ENCODE assay signal across 12 mouse cellular contexts in the genomic region with DNA sequence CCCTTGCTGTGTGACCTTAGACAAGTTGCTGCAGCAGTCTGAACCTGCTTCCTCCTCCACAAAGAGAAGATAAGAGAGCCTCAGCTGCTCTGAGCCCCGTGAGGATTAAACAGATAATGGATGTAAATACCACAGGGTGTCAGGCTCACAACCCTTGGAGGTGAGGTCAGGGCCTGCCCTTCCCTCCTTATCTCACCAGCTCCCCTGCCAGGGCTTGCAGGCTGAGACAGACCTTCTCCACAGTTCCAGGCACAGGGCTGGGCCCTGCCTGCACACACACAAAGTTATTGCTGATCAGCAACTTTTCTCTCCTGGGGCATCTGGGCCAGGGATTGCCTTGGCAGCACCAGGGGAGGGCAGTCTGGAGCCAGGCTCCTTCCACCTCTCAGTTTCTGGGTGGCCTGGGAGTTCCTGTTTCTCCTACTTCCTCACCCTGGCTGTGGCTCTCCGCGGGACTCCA. TPM values are rescaled to one million over a fixed set of nuclear protein-coding genes. Genes with fewer than 3 reads are reported as not detected.
DNase-seq lines count a peak whose midpoint lies in the region; ATAC-seq and TF ChIP-seq lines count a peak whose summit lies in the region.
"Had no signal": no experiment of that assay in that cellular context is flagged by ENCODE, and none has a peak within 500 bp of the region (broad histone marks: within the 10 kb centered on the region; RNA-seq: fewer than 3 reads in every experiment).

No protein-coding gene starts in this region.

- no peak for TF ChIP-seq CTCF in kidney, adult 2 months (conservative IDR thresholded peaks at IDR 0.05; ENCODE audit: insufficient read depth, insufficient read length, low read depth, low read length)
- peak in 2 of 3 experiments; percentile 26 to 35; a peak in 2 of 6 replicates for TF ChIP-seq CTCF in MEL (IDR thresholded peaks at IDR 0.05 in 2 of 3, conservative IDR thresholded peaks at IDR 0.05 in 1 of 3; ENCODE audit: control insufficient read depth in 1 of 3, insufficient read depth in 1 of 3, low read depth in 2 of 3, low read length in 3 of 3, poor library complexity in 1 of 3, severe bottlenecking in 1 of 3)
- TF ChIP-seq CTCF in heart, postnatal 0 days (IDR thresholded peaks at IDR 0.05; ENCODE audit: low read depth), result peak; percentile 18; the same call in 1 of the 2 replicates

- no peaks in the 10 kb centered on the region for H3K36me3 ChIP-seq in kidney, adult 2 months (ENCODE audit: control insufficient read depth, insufficient read depth, low read length)
- peaks cover 0 to 9% of the 10 kb centered on the region in 2 experiments; a peak in 2 of 4 replicates for H3K36me3 ChIP-seq in MEL (ENCODE audit: control insufficient read depth in 1 of 2, insufficient read depth in 2 of 2, low read length in 2 of 2)
- H3K36me3 ChIP-seq in heart, postnatal 0 days (replicated peaks; ENCODE audit: control insufficient read depth, insufficient read depth, low read length), result no peaks in the 10 kb centered on the region
- no peaks in the 10 kb centered on the region for H3K36me3 ChIP-seq in midbrain, embryonic 16.5 days (ENCODE audit: control insufficient read depth, insufficient read depth, low read length)
- H3K36me3 ChIP-seq: embryonic facial prominence, embryonic 13.5 days; limb, embryonic 12.5 days had no signal

- H3K79me2 ChIP-seq in MEL (ENCODE audit: control insufficient read depth, insufficient read depth, low read length, poor library complexity), result no peaks in the 10 kb centered on the region

- 0 out of 2 replicates have a peak, but pooled peaks have one; percentile 10 for ATAC-seq in heart, postnatal 0 days (ENCODE audit: insufficient read depth, low read depth)
- no peak for ATAC-seq in midbrain, embryonic 16.5 days

- H3K9ac ChIP-seq in MEL (ENCODE audit: control insufficient read depth, low read depth, low read length, poor library complexity, severe bottlenecking), result no peak overlapping the region
- no peak overlapping the region for H3K9ac ChIP-seq in heart, postnatal 0 days (replicated peaks; ENCODE audit: low read depth, low read length)
- H3K9ac ChIP-seq in midbrain, embryonic 16.5 days (ENCODE audit: low read depth, low read length), result no peak overlapping the region
- H3K9ac ChIP-seq: embryonic facial prominence, embryonic 13.5 days; limb, embryonic 12.5 days had no signal

- peak; percentile 66 to 81 for TF ChIP-seq EP300 in MEL (IDR thresholded peaks at IDR 0.05; ENCODE audit: low read depth in 1 of 2, low read length in 2 of 2)
- TF ChIP-seq EP300 in heart, postnatal 0 days (IDR thresholded peaks at IDR 0.05; ENCODE audit: low read depth), result no peak

- TF ChIP-seq POLR2A in kidney, adult 2 months (IDR thresholded peaks at IDR 0.05; ENCODE audit: low read depth, low read length), result no peak
- no peak for TF ChIP-seq POLR2A in MEL (IDR thresholded peaks at IDR 0.05; ENCODE audit: control insufficient read depth in 1 of 2, insufficient read depth in 1 of 2, low read depth in 1 of 2, low read length in 2 of 2, poor library complexity in 1 of 2)

- peak; percentile 20 for DNase-seq in kidney, adult 2 months
- DNase-seq in kidney, adult 11 months, result no peak
- DNase-seq in MEL (ENCODE audit: low read depth, low spot score), result peak; percentile 78
- DNase-seq in heart, postnatal 0 days (ENCODE audit: low spot score), result no peak
- peak; percentile 13 to 30 for DNase-seq in lung, postnatal 4 days
- no peak for DNase-seq in cerebellum, adult 11-12 months
- no peak for DNase-seq in right cerebral cortex, adult 2 months (ENCODE audit: low spot score in 2 of 2)
- DNase-seq: thymus, adult 2 months had no signal

- TF ChIP-seq RAD21 in MEL (IDR thresholded peaks at IDR 0.05; ENCODE audit: low read depth, low read length), result peak; percentile 15

- H3K9me3 ChIP-seq in MEL (replicated peaks; ENCODE audit: insufficient read depth, low read length), result no peaks in the 10 kb centered on the region
- H3K9me3 ChIP-seq in heart, postnatal 0 days (replicated peaks; ENCODE audit: control insufficient read depth, low read length), result no peaks in the 10 kb centered on the region
- H3K9me3 ChIP-seq in midbrain, embryonic 16.5 days (replicated peaks; ENCODE audit: control insufficient read depth, low read length, poor library complexity, severe bottlenecking), result no peaks in the 10 kb centered on the region
- H3K9me3 ChIP-seq: embryonic facial prominence, embryonic 13.5 days; limb, embryonic 12.5 days had no signal

- no peaks in the 10 kb centered on the region for H3K4me1 ChIP-seq in kidney, adult 2 months (ENCODE audit: control insufficient read depth, insufficient read depth, low read length)
- H3K4me1 ChIP-seq in MEL (ENCODE audit: control insufficient read depth in 1 of 2, insufficient read depth in 2 of 2, low read length in 2 of 2), result peaks cover 0 to 13% of the 10 kb centered on the region in 2 experiments; a peak in 1 of 4 replicates
- peaks cover 24% of the 10 kb centered on the region for H3K4me1 ChIP-seq in heart, postnatal 0 days (ENCODE audit: control insufficient read depth, insufficient read depth)
- peaks cover 2% of the 10 kb centered on the region; the same call in 1 of the 2 replicates for H3K4me1 ChIP-seq in midbrain, embryonic 16.5 days (ENCODE audit: control insufficient read depth, insufficient read depth, low read length)

- H3K27ac ChIP-seq in kidney, adult 2 months (ENCODE audit: insufficient read depth, low read depth, low read length), result no peak overlapping the region
- H3K27ac ChIP-seq in MEL (ENCODE audit: control insufficient read depth, low read depth, low read length), result no peak overlapping the region
- H3K27ac ChIP-seq in heart, postnatal 0 days (ENCODE audit: low read depth), result no peak overlapping the region
- no peak overlapping the region for H3K27ac ChIP-seq in midbrain, embryonic 16.5 days (ENCODE audit: low read length)
- H3K27ac ChIP-seq: embryonic facial prominence, embryonic 13.5 days; limb, embryonic 12.5 days had no signal

- no peaks in the 10 kb centered on the region for H3K27me3 ChIP-seq in kidney, adult 2 months (replicated peaks; ENCODE audit: control insufficient read depth, insufficient read depth, low read length)
- H3K27me3 ChIP-seq in MEL (ENCODE audit: control insufficient read depth in 1 of 2, insufficient read depth in 2 of 2, low read length in 2 of 2), result no peaks in the 10 kb centered on the region
- H3K27me3 ChIP-seq in heart, postnatal 0 days (ENCODE audit: control insufficient read depth, insufficient read depth, low read length), result peaks cover 3% of the 10 kb centered on the region; the same call in 1 of the 2 replicates
- no peaks in the 10 kb centered on the region; the same call in 1 of the 2 replicates for H3K27me3 ChIP-seq in midbrain, embryonic 16.5 days (ENCODE audit: control insufficient read depth, insufficient read depth, low read depth, low read length)

- no peak overlapping the region for H3K4me2 ChIP-seq in heart, postnatal 0 days (ENCODE audit: low read depth, low read length)
- H3K4me2 ChIP-seq in midbrain, embryonic 16.5 days (ENCODE audit: low read length), result no peak overlapping the region
- H3K4me2 ChIP-seq: embryonic facial prominence, embryonic 13.5 days; limb, embryonic 12.5 days had no signal

- no peak overlapping the region for H3K4me3 ChIP-seq in kidney, adult 2 months (ENCODE audit: insufficient read depth, low read depth, low read length)
- no peak overlapping the region; a peak in 1 of 4 replicates for H3K4me3 ChIP-seq in MEL (ENCODE audit: control insufficient read depth in 1 of 2, insufficient read depth in 1 of 2, low read depth in 2 of 2, low read length in 2 of 2)
- no peak overlapping the region for H3K4me3 ChIP-seq in heart, postnatal 0 days (ENCODE audit: low read depth, low read length)
- H3K4me3 ChIP-seq in midbrain, embryonic 16.5 days (ENCODE audit: low read depth, low read length), result no peak overlapping the region
- H3K4me3 ChIP-seq: embryonic facial prominence, embryonic 13.5 days; limb, embryonic 12.5 days had no signal

- 33% methylated on average over 3 of the region's 3 CpGs for WGBS in kidney, adult 2 months
- WGBS in heart, postnatal 0 days, result 22% methylated on average over 3 of the region's 3 CpGs
- WGBS in midbrain, embryonic 16.5 days, result 12% methylated on average over 3 of the region's 3 CpGs

RNA-seq across cellular contexts. Expression of a gene that starts 11.6 kb away (rescaled TPM):
- 0.02 and 0.04 TPM in 2 replicates for polyA plus RNA-seq in kidney, adult 2 months (2012; rRNA removed)
- total RNA-seq in MEL (2012; rRNA removed), result not detected in 2 replicates
- not detected for polyA plus RNA-seq in MEL (2012; ENCODE audit: insufficient read depth in 1 of 2, insufficient read length in 2 of 2, low read depth in 1 of 2, low replicate concordance in 2 of 2, missing spikeins in 1 of 2)
- total RNA-seq in heart, postnatal 0 days (2014; rRNA removed; ENCODE audit: low replicate concordance), result 0.04 and 1.5 TPM in 2 replicates
- polyA plus RNA-seq in heart, postnatal 0 days (2015; fragmentation: Nextera tagmentation; extraction: Ambion mirVana), result 0.03 and 0.08 TPM in 2 replicates
- polyA plus RNA-seq in midbrain, embryonic 16.5 days (2015; fragmentation: Nextera tagmentation; extraction: Ambion mirVana), result 12.3 and 14.4 TPM in 2 replicates

RNA-seq across cellular contexts. Expression of a gene that starts 34.4 kb away (rescaled TPM):
- polyA plus RNA-seq in kidney, adult 2 months (2012; rRNA removed), result not detected in 2 replicates
- total RNA-seq in MEL (2012; rRNA removed), result not detected in 2 replicates
- polyA plus RNA-seq in MEL (2012; ENCODE audit: insufficient read depth in 1 of 2, insufficient read length in 2 of 2, low read depth in 1 of 2, low replicate concordance in 2 of 2, missing spikeins in 1 of 2), result not detected
- not detected in 2 replicates for total RNA-seq in heart, postnatal 0 days (2014; rRNA removed; ENCODE audit: low replicate concordance)
- polyA plus RNA-seq in heart, postnatal 0 days (2015; fragmentation: Nextera tagmentation; extraction: Ambion mirVana), result not detected in 2 replicates
- 1.1 and 1.5 TPM in 2 replicates for polyA plus RNA-seq in midbrain, embryonic 16.5 days (2015; fragmentation: Nextera tagmentation; extraction: Ambion mirVana)
- total RNA-seq: heart, postnatal 14 days had no signal
- polyA plus RNA-seq: embryonic facial prominence, embryonic 13.5 days; limb, embryonic 12.5 days; thymus, adult 2 months had no signal

RNA-seq across cellular contexts. Expression of a gene that starts 48.4 kb away (rescaled TPM):
- polyA plus RNA-seq in kidney, adult 2 months (2012; rRNA removed), result 6.4 and 7.9 TPM in 2 replicates
- total RNA-seq in MEL (2012; rRNA removed), result 65.3 and 68.3 TPM in 2 replicates
- 10 to 100 TPM in 1 of 2 experiments, not detected in 1; 86.9 TPM for polyA plus RNA-seq in MEL (2012; ENCODE audit: insufficient read depth in 1 of 2, insufficient read length in 2 of 2, low read depth in 1 of 2, low replicate concordance in 2 of 2, missing spikeins in 1 of 2)
- total RNA-seq in heart, postnatal 0 days (2014; rRNA removed; ENCODE audit: low replicate concordance), result 2.6 and 5.5 TPM in 2 replicates
- 33.4 and 39.7 TPM in 2 replicates for polyA plus RNA-seq in heart, postnatal 0 days (2015; fragmentation: Nextera tagmentation; extraction: Ambion mirVana)
- 39.8 and 43.8 TPM in 2 replicates for polyA plus RNA-seq in midbrain, embryonic 16.5 days (2015; fragmentation: Nextera tagmentation; extraction: Ambion mirVana)

RNA-seq across cellular contexts. Expression of a gene that starts 55.5 kb away (rescaled TPM):
- 8.5 and 10.8 TPM in 2 replicates for polyA plus RNA-seq in kidney, adult 2 months (2012; rRNA removed)
- 5.6 TPM in 2 replicates for total RNA-seq in MEL (2012; rRNA removed)
- 10 to 100 TPM in 1 of 2 experiments, not detected in 1; 13.8 TPM for polyA plus RNA-seq in MEL (2012; ENCODE audit: insufficient read depth in 1 of 2, insufficient read length in 2 of 2, low read depth in 1 of 2, low replicate concordance in 2 of 2, missing spikeins in 1 of 2)
- total RNA-seq in heart, postnatal 0 days (2014; rRNA removed; ENCODE audit: low replicate concordance), result 7.1 and 14.5 TPM in 2 replicates
- polyA plus RNA-seq in heart, postnatal 0 days (2015; fragmentation: Nextera tagmentation; extraction: Ambion mirVana), result 6.2 and 6.5 TPM in 2 replicates
- 1.5 and 1.7 TPM in 2 replicates for polyA plus RNA-seq in midbrain, embryonic 16.5 days (2015; fragmentation: Nextera tagmentation; extraction: Ambion mirVana)

Comparison
In these comparisons a context has a peak if more than half of its experiments do, and no peak if none do; other contexts are left out.
1. DNase-seq: peak in kidney, adult 2 months (single experiment), MEL (single experiment) and lung, postnatal 4 days (2 of 2); none in kidney, adult 11 months (single experiment), heart, postnatal 0 days (single experiment), cerebellum, adult 11-12 months (single experiment) and right cerebral cortex, adult 2 months (0 of 2).
2. RNA of a gene that starts 11.6 kb away (polyA plus RNA-seq): 12.3 to 14.4 TPM in midbrain, embryonic 16.5 days; 0.03 to 0.08 TPM in heart, postnatal 0 days, 0.02 to 0.04 TPM in kidney, adult 2 months and not detected in MEL; every median in the first group is over 10 times any median in the second.